Mouse (Mus musculus): ENCODE data around the gene Flt1. TPM values are rescaled to one million over a fixed set of nuclear protein-coding genes. Genes with fewer than 3 reads are reported as not detected.

Flt1 gene
- polyA plus RNA-seq, 1 experiment: 2.1 TPM

DNA sequence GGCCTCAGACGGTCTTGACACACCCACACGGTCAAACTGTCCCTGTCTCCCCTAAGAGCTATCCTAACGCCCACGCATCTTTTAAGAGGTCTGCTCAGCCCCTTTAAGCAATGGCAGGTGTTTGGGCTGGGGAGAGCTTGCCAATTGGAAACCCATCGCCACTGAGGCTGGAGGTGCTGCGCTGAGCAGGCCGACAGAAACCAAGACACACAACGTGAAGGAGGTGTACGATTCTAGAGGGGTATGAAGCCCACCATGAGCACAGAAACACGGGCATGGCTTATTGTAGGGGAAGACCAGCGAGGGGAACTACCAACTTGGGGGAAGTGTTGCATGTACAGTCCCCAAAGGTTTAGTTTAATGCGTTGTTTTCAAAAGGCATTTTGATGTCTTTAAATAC lies 1.7 kb upstream of the Flt1 start:
- Histone ChIP-seq H3ac (ENCODE audit: control insufficient read depth, insufficient read length, low read depth) (no peak overlapping the region), H3K79me2 (ENCODE audit: control insufficient read depth, insufficient read depth) (peaks cover 5% of the 10 kb centered on the region), H3K27me3 (ENCODE audit: control insufficient read depth, insufficient read depth, insufficient read length) (peaks cover 7% of the 10 kb centered on the region), H3K79me3 (ENCODE audit: low read depth) (no peaks in the 10 kb centered on the region), H3K4me3 (ENCODE audit: insufficient read depth, poor library complexity, severe bottlenecking) (no peak overlapping the region), H3K36me3 (ENCODE audit: control insufficient read depth, insufficient read depth) (no peaks in the 10 kb centered on the region)
- no peak for TF ChIP-seq CTCF (IDR thresholded peaks at IDR 0.05; ENCODE audit: control insufficient read depth, insufficient read depth, insufficient read length)
- no peak for TF ChIP-seq MAX (IDR thresholded peaks at IDR 0.05)
- TF ChIP-seq MYOG (IDR thresholded peaks at IDR 0.05; ENCODE audit: control insufficient read depth, extremely low read depth, insufficient read length): no peak
- TF ChIP-seq MYOD1 (IDR thresholded peaks at IDR 0.05; ENCODE audit: control insufficient read depth, insufficient read length, low read depth): no peak
- TF ChIP-seq CEBPB (IDR thresholded peaks at IDR 0.05; ENCODE audit: low read depth): no peak
- TF ChIP-seq FOSL1 (IDR thresholded peaks at IDR 0.05; ENCODE audit: insufficient read depth, low read length, poor library complexity, severe bottlenecking): no peak
- no peak for TF ChIP-seq USF1 (IDR thresholded peaks at IDR 0.05; ENCODE audit: low read depth)

DNA sequence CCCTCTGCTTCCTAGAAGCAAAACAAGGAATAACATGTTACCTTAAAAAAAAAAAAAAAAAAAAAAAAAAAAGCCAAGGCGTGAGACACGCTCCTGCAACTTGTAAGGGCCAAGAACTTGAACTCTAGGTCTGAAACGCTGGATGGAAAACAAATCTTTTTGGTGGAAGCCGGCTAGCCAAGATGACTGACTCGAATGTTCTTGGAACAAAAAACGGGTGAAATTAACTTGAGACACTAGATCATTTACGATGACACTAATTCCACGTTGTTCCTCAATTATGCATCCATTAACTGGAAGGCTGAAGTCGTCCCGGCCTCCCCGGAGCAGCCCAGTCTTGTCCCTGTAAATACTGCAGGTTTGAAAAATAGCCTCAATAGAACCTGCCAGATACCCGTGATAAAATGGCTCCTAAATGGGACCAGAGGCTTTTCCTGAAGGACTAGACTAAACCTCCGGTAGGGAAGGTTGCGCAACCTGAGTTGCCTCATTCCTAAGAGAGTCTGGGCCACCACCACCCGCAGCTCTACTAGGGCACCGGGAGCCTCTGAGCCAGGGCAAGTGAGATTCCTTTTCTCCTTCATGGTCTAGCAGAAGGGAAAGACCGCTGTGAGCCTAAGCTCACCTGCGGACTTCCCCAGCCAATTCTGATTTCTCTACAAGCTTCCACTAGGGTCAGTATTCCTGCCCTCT lies 1.0 kb upstream of the Flt1 start:
- TF ChIP-seq FOSL1 (IDR thresholded peaks at IDR 0.05; ENCODE audit: insufficient read depth, low read length, poor library complexity, severe bottlenecking): no peak
- no peak for TF ChIP-seq MYOD1 (IDR thresholded peaks at IDR 0.05; ENCODE audit: control insufficient read depth, insufficient read length, low read depth)
- no peak for TF ChIP-seq USF1 (IDR thresholded peaks at IDR 0.05; ENCODE audit: low read depth)
- TF ChIP-seq CEBPB (IDR thresholded peaks at IDR 0.05; ENCODE audit: low read depth): peak; percentile 88
- Histone ChIP-seq H3K36me3 (ENCODE audit: control insufficient read depth, insufficient read depth) (no peaks in the 10 kb centered on the region), H3K79me3 (ENCODE audit: low read depth) (no peaks in the 10 kb centered on the region), H3K79me2 (ENCODE audit: control insufficient read depth, insufficient read depth) (peaks cover 5% of the 10 kb centered on the region), H3K27me3 (ENCODE audit: control insufficient read depth, insufficient read depth, insufficient read length) (peaks cover 7% of the 10 kb centered on the region), H3K4me3 (ENCODE audit: insufficient read depth, poor library complexity, severe bottlenecking) (no peak overlapping the region), H3ac (ENCODE audit: control insufficient read depth, insufficient read length, low read depth) (no peak overlapping the region)

DNA sequence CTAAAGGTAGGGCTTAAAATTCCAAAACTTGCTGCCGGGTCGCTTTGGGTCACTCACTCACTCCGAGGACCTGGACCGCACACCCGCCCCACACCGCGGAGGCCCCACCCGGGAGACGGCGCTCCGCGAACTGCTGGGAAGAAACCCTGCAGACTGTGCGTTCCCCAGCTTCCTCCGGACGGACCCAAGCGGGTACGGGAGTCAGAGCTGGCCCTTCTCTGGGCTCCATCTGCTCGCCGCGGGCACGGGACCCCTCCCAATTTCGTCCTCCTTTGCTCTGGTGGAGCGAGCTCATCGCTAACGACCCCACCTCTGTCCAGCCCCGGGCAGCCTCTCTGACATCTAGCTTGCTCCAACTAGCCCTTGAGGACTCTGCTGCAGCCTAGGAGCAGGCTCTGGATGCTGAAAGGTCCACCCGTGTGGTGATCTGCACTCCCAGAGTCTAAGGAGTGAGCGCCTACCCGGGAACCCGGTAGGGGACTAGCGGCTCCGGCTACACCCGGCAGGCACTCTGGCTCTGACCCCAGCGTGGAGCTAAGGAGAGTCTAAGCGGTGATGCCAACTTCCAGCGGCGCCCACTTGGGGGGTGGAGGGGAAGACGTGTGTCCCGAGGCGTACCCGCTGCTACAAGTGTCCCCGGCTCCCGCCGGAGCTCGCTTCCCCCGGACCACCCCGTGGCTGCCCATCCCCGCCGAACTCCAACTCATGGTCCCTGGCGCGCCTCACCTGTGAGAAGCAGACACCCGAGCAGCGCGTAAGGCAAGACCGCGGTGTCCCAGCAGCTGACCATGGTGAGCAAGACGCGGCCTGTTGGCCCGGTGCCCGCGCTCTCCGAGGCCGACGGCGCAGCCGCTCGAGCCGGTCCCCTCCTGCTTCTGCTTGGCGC lies 623 bp downstream of the Flt1 start:
- H3K27me3 ChIP-seq (ENCODE audit: control insufficient read depth, insufficient read depth, insufficient read length): peaks cover 7% of the 10 kb centered on the region
- no peaks in the 10 kb centered on the region for H3K79me3 ChIP-seq (ENCODE audit: low read depth)
- peak overlapping the region; percentile 44 for H3K4me3 ChIP-seq (ENCODE audit: insufficient read depth, poor library complexity, severe bottlenecking)
- peaks cover 5% of the 10 kb centered on the region for H3K79me2 ChIP-seq (ENCODE audit: control insufficient read depth, insufficient read depth)
- H3ac ChIP-seq (ENCODE audit: control insufficient read depth, insufficient read length, low read depth): peak overlapping the region; percentile 70
- H3K36me3 ChIP-seq (ENCODE audit: control insufficient read depth, insufficient read depth): no peaks in the 10 kb centered on the region
- no peak for TF ChIP-seq MAX (IDR thresholded peaks at IDR 0.05)

DNA sequence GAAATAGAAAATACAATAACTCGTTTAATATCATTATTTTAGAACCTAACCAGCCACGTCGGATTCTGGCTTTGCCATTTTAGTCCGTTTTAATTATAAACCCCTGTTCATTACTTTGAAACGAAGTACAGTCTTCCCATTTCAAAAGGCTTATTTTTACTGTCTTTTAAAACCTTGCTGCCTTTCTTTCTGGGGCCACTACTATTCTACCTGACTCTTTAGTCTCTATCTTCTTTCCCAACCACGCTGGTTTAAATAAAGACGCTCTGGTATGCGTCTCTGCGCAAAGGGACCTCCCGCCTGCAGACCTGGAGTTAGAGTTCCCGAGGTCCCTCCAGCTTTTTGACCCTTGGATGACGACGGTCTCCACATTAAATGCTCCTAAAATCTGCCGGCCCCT lies 1.4 kb downstream of the Flt1 start:
- Histone ChIP-seq H3K27me3 (ENCODE audit: control insufficient read depth, insufficient read depth, insufficient read length) (peaks cover 7% of the 10 kb centered on the region), H3K79me3 (ENCODE audit: low read depth) (no peaks in the 10 kb centered on the region), H3K36me3 (ENCODE audit: control insufficient read depth, insufficient read depth) (no peaks in the 10 kb centered on the region), H3K4me3 (ENCODE audit: insufficient read depth, poor library complexity, severe bottlenecking) (peak overlapping the region; percentile 44), H3K79me2 (ENCODE audit: control insufficient read depth, insufficient read depth) (peaks cover 5% of the 10 kb centered on the region), H3ac (ENCODE audit: control insufficient read depth, insufficient read length, low read depth) (no peak overlapping the region)
- TF ChIP-seq FOSL1 (IDR thresholded peaks at IDR 0.05; ENCODE audit: insufficient read depth, low read length, poor library complexity, severe bottlenecking): no peak
- TF ChIP-seq MYOG (IDR thresholded peaks at IDR 0.05; ENCODE audit: control insufficient read depth, extremely low read depth, insufficient read length): no peak
- TF ChIP-seq CTCF (IDR thresholded peaks at IDR 0.05; ENCODE audit: control insufficient read depth, insufficient read depth, insufficient read length): no peak
- TF ChIP-seq USF1 (IDR thresholded peaks at IDR 0.05; ENCODE audit: low read depth): no peak
- no peak for TF ChIP-seq CEBPB (IDR thresholded peaks at IDR 0.05; ENCODE audit: low read depth)
- no peak for TF ChIP-seq MAX (IDR thresholded peaks at IDR 0.05)
- no peak for TF ChIP-seq MYOD1 (IDR thresholded peaks at IDR 0.05; ENCODE audit: control insufficient read depth, insufficient read length, low read depth)

DNA sequence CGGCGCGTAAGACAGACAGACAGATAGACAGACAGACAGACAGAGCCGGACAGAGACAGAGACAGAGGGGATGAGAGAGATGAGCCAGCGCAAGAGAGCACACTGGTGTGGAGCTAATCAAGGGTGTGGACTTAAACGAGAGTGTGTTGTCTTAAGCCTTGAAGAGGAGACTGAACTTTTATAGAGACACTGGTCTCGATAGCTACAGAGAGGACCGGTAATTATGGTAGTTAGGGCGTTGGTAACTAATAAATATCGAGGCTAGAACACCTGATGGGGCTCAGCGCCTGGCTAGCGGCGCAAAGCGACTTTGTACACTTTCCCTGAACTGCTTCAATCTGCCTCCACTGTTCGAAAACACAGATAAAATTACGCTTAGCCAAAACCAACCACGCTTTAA lies 2.0 kb downstream of the Flt1 start:
- no peaks in the 10 kb centered on the region for H3K79me3 ChIP-seq (ENCODE audit: low read depth)
- peaks cover 5% of the 10 kb centered on the region for H3K79me2 ChIP-seq (ENCODE audit: control insufficient read depth, insufficient read depth)
- H3K4me3 ChIP-seq (ENCODE audit: insufficient read depth, poor library complexity, severe bottlenecking): no peak overlapping the region
- TF ChIP-seq USF1 (IDR thresholded peaks at IDR 0.05; ENCODE audit: low read depth) (no peak), MYOG (IDR thresholded peaks at IDR 0.05; ENCODE audit: control insufficient read depth, extremely low read depth, insufficient read length) (no peak), MAX (IDR thresholded peaks at IDR 0.05) (no peak), CTCF (IDR thresholded peaks at IDR 0.05; ENCODE audit: control insufficient read depth, insufficient read depth, insufficient read length) (no peak), MYOD1 (IDR thresholded peaks at IDR 0.05; ENCODE audit: control insufficient read depth, insufficient read length, low read depth) (no peak), FOSL1 (IDR thresholded peaks at IDR 0.05; ENCODE audit: insufficient read depth, low read length, poor library complexity, severe bottlenecking) (no peak), CEBPB (IDR thresholded peaks at IDR 0.05; ENCODE audit: low read depth) (no peak)
- H3K36me3 ChIP-seq (ENCODE audit: control insufficient read depth, insufficient read depth): no peaks in the 10 kb centered on the region
- no peak overlapping the region for H3ac ChIP-seq (ENCODE audit: control insufficient read depth, insufficient read length, low read depth)
- peaks cover 7% of the 10 kb centered on the region for H3K27me3 ChIP-seq (ENCODE audit: control insufficient read depth, insufficient read depth, insufficient read length)
